Comparison of ENCODE assay signal across 7 mouse cellular contexts in genomic region chr19:6497803-6498202, GRCm38 (mm10). TPM values are rescaled to one million over a fixed set of nuclear protein-coding genes. Genes with fewer than 3 reads are reported as not detected.
A peak's percentile ranks its signal among the peaks of the same experiment; 100 is the strongest.
DNase-seq lines count a peak whose midpoint lies in the region; ATAC-seq lines count a peak whose summit lies in the region.

No protein-coding gene starts in this region.

- H3K9ac ChIP-seq in lung, embryonic 16.5 days (ENCODE audit: low read length) = peak overlapping the region; percentile 39; the same call in 1 of the 2 replicates
- H3K9ac ChIP-seq in forebrain, embryonic 13.5 days = peak overlapping the region; percentile 97
- peak overlapping the region; percentile 99 for H3K9ac ChIP-seq in neural tube, embryonic 14.5 days (replicated peaks; ENCODE audit: low read depth, low read length)

- 2% methylated on average over 26 of the region's 39 CpGs for WGBS in lung, embryonic 16.5 days
- WGBS in forebrain, embryonic 13.5 days = under 1% methylated on average over 34 of the region's 39 CpGs
- 0% methylated on average over 39 of the region's 39 CpGs for WGBS in neural tube, embryonic 14.5 days

- no peak for ATAC-seq in lung, embryonic 16.5 days (ENCODE audit: low read depth)
- peak; percentile 19 for ATAC-seq in forebrain, embryonic 13.5 days
- ATAC-seq in neural tube, embryonic 14.5 days (ENCODE audit: low read depth) = peak; percentile 7; the same call in 1 of the 2 replicates

- intact Hi-C loops in gastrocnemius, postnatal 36 days (cut with DNase I) = no loop called here

- peak overlapping the region; percentile 76 for H3K4me2 ChIP-seq in lung, embryonic 16.5 days (ENCODE audit: low read depth, low read length)
- peak overlapping the region; percentile 96 for H3K4me2 ChIP-seq in forebrain, embryonic 13.5 days
- H3K4me2 ChIP-seq in neural tube, embryonic 14.5 days (ENCODE audit: low read depth, low read length) = peak overlapping the region; percentile 77

- H3K9me3 ChIP-seq in lung, embryonic 16.5 days (ENCODE audit: control insufficient read depth, low read length) = no peaks in the 10 kb centered on the region
- no peaks in the 10 kb centered on the region for H3K9me3 ChIP-seq in forebrain, embryonic 13.5 days (replicated peaks)
- no peaks in the 10 kb centered on the region for H3K9me3 ChIP-seq in neural tube, embryonic 14.5 days (ENCODE audit: control insufficient read depth, low read length)

- H3K4me3 ChIP-seq in lung, embryonic 16.5 days (ENCODE audit: low read length) = peak overlapping the region; percentile 51
- H3K4me3 ChIP-seq in forebrain, embryonic 13.5 days = peak overlapping the region; percentile 81
- H3K4me3 ChIP-seq in neural tube, embryonic 14.5 days (ENCODE audit: low read depth, low read length) = peak overlapping the region; percentile 96

- H3K4me1 ChIP-seq in lung, embryonic 16.5 days (replicated peaks; ENCODE audit: control insufficient read depth, insufficient read depth, low read length) = peaks cover 16% of the 10 kb centered on the region
- H3K4me1 ChIP-seq in forebrain, embryonic 13.5 days = peaks cover 64% of the 10 kb centered on the region
- peaks cover 29% of the 10 kb centered on the region for H3K4me1 ChIP-seq in neural tube, embryonic 14.5 days (ENCODE audit: control insufficient read depth, insufficient read depth, low read length)

- H3K27ac ChIP-seq in lung, embryonic 16.5 days (ENCODE audit: low read length) = no peak overlapping the region
- H3K27ac ChIP-seq in forebrain, embryonic 13.5 days = peak overlapping the region; percentile 89
- H3K27ac ChIP-seq in neural tube, embryonic 14.5 days (ENCODE audit: low read depth, low read length) = peak overlapping the region; percentile 94

- DNase-seq in lung, postnatal 36 days = no peak
- peak; percentile 50 for DNase-seq in kidney, postnatal 10 days
- DNase-seq in gastrocnemius, postnatal 36 days = no peak
- no peak for DNase-seq in spleen, adult 18-20 months

- peaks cover 93% of the 10 kb centered on the region for H3K27me3 ChIP-seq in lung, embryonic 16.5 days (ENCODE audit: control insufficient read depth, insufficient read depth, low read depth, low read length)
- peaks cover 7% of the 10 kb centered on the region; the same call in 1 of the 2 replicates for H3K27me3 ChIP-seq in forebrain, embryonic 13.5 days
- H3K27me3 ChIP-seq in neural tube, embryonic 14.5 days (ENCODE audit: control insufficient read depth, insufficient read depth, low read length) = 0 out of 2 replicates have a peak, but pooled peaks cover 2% of the 10 kb centered on the region

- no peaks in the 10 kb centered on the region for H3K36me3 ChIP-seq in lung, embryonic 16.5 days (ENCODE audit: control insufficient read depth, insufficient read depth, low read length)
- no peaks in the 10 kb centered on the region for H3K36me3 ChIP-seq in forebrain, embryonic 13.5 days (ENCODE audit: poor library complexity, severe bottlenecking)
- no peaks in the 10 kb centered on the region for H3K36me3 ChIP-seq in neural tube, embryonic 14.5 days (ENCODE audit: control insufficient read depth, insufficient read depth, low read length)

RNA-seq across cellular contexts. Expression of gene Slc22a12, which starts 45.0 kb away (rescaled TPM):
- polyA plus RNA-seq in lung, embryonic 16.5 days (2015; fragmentation: Nextera tagmentation; extraction: Ambion mirVana) = not detected in 2 replicates
- polyA plus RNA-seq in forebrain, embryonic 13.5 days (2015; fragmentation: Nextera tagmentation; extraction: Ambion mirVana) = not detected in 2 replicates
- polyA plus RNA-seq in neural tube, embryonic 14.5 days (2014; fragmentation: Nextera tagmentation; extraction: Ambion mirVana) = 0.11 TPM in 1 of 2 replicates, not detected in the other
- not detected for total RNA-seq in gastrocnemius, postnatal 36 days (2021)

Comparison
In these comparisons a context has a peak if more than half of its experiments do, and no peak if none do; other contexts are left out.
1. H3K9ac ChIP-seq: peak in every context shown above with its lines; median percentile 99 in neural tube, embryonic 14.5 days; 97 in forebrain, embryonic 13.5 days; 39 in lung, embryonic 16.5 days.